Mouse (Mus musculus) heart, embryonic 12.5 days (tissue): ENCODE results near the gene Eapp. TPM values are rescaled to one million over a fixed set of nuclear protein-coding genes. Genes with fewer than 3 reads are reported as not detected.
A peak's percentile ranks its signal among the peaks of the same experiment; 100 is the strongest.
"Not testable (repeated sequence)": the region's sequence is repeated elsewhere in the genome, so short reads cannot be mapped to it uniquely, and the experiment has no call there.

Experiments used
- ATAC-seq: fragments of 200-750 bp; cut with Nextera tagmentation; 2 replicates; pipeline ENCODE4 v1.8.0; 2017; ENCODE audit warnings: moderate TSS enrichment, moderate library complexity; ENCODE audit not compliant: insufficient number of reproducible peaks, low FRiP score
- H3K27ac ChIP-seq: fragments of 300-500 bp; sonication (generic); 2 replicates; pipeline ENCODE4 v1.5.1; 2016; ENCODE audit warnings: mild to moderate bottlenecking, moderate library complexity; ENCODE audit not compliant: poor library complexity, severe bottlenecking
- H3K27me3 ChIP-seq: fragments of 300-500 bp; sonication (generic); replicated peaks from 2 replicates; pipeline ENCODE4 v1.6.1; 2016; ENCODE audit warnings: mild to moderate bottlenecking, moderate library complexity
- H3K36me3 ChIP-seq: fragments of 300-500 bp; sonication (generic); 2 replicates; pipeline ENCODE4 v1.6.1; 2016; ENCODE audit warnings: mild to moderate bottlenecking, moderate library complexity
- H3K4me1 ChIP-seq: fragments of 300-500 bp; sonication (generic); replicated peaks from 2 replicates; pipeline ENCODE4 v1.6.1; 2016; ENCODE audit warnings: mild to moderate bottlenecking
- H3K4me2 ChIP-seq: fragments of 300-500 bp; sonication (generic); 2 replicates; pipeline ENCODE4 v1.6.1; 2016; ENCODE audit warnings: mild to moderate bottlenecking, moderate library complexity
- H3K4me3 ChIP-seq: fragments of 300-500 bp; sonication (generic); 2 replicates; pipeline ENCODE4 v1.5.1; 2016; ENCODE audit warnings: mild to moderate bottlenecking
- H3K9ac ChIP-seq: fragments of 300-500 bp; sonication (generic); 2 replicates; pipeline ENCODE4 v1.6.1; 2016; ENCODE audit warnings: mild to moderate bottlenecking, moderate library complexity
- H3K9me3 ChIP-seq: fragments of 300-500 bp; sonication (generic); replicated peaks from 2 replicates; pipeline ENCODE4 v1.6.1; 2016; ENCODE audit warnings: mild to moderate bottlenecking, moderate library complexity
- WGBS: fragments of 180-500 bp; shearing (Covaris S2); methylation state at CpG from one replicate; pipeline ENCODE4 v1.1.7; 2016; 5-methylcytosine and 5-hydroxymethylcytosine counted together
- polyA plus RNA-seq: library from polyadenylated mRNA; unstranded; fragments of >200 nt; fragmentation: Nextera tagmentation; extraction: Ambion mirVana; gene quantifications from 2 replicates; pipeline ENCODE4 v1.2.1, GENCODE M21; 2016

Eapp gene
- polyA plus RNA-seq, 1 experiment from 2014 or later = 45.4 TPM

DNA sequence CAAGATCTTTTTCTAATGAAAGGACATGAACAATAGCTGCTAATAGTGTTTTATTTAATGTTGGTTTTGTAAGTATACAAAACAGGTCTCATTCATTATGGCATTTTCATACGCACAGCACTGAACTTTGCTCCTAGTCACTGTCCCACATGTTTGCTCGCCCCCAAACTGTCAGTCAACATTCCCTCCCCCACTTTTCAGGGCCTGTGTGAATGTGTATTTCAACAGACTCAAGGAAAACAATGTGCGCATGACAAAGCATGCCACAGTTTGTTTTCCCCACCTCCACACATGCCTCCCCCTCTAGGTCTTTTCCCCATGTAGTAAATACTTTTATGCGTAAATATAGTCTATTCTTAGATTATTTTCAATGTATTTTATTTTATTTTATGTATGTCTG lies 24.4 kb downstream of the Eapp start:
- WGBS = 86% methylated on average over 4 of the region's 4 CpGs
- Histone ChIP-seq H3K27me3 (no peaks in the 10 kb centered on the region), H3K4me3 (no peak overlapping the region), H3K9me3 (no peaks in the 10 kb centered on the region), H3K27ac (no peak overlapping the region), H3K36me3 (peaks cover 52% of the 10 kb centered on the region), H3K4me2 (no peak overlapping the region), H3K4me1 (0 out of 2 replicates have a peak, but pooled peaks cover 4% of the 10 kb centered on the region), H3K9ac (no peak overlapping the region)
- no peak for ATAC-seq

DNA sequence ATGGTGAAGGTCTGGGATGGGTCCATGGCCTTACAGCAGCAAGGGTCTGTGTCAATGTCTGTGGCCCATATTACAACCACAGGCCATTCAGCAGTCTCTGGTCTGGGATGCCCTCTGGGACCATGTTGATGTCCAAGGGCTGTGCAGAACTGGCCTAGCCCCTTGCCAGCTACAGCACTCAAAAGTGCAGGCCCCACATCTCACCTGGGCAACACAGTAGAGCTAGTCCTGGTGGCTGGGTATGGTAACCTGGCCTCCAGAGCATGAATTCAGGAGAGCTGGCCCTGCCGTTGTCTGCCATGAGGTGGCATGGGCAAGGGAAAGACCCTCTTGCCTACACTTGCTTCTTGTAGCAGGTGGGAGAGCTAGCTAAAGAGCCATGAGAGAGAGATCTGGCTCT lies 27.6 kb downstream of the Eapp start:
- Histone ChIP-seq H3K9ac (no peak overlapping the region), H3K4me1 (0 out of 2 replicates have a peak, but pooled peaks cover 4% of the 10 kb centered on the region), H3K4me2 (no peak overlapping the region), H3K27ac (no peak overlapping the region), H3K4me3 (no peak overlapping the region), H3K27me3 (no peaks in the 10 kb centered on the region), H3K9me3 (no peaks in the 10 kb centered on the region), H3K36me3 (peaks cover 31% of the 10 kb centered on the region)
- WGBS = 94% methylated on average over 1 of the region's 1 CpGs
- ATAC-seq = no peak

DNA sequence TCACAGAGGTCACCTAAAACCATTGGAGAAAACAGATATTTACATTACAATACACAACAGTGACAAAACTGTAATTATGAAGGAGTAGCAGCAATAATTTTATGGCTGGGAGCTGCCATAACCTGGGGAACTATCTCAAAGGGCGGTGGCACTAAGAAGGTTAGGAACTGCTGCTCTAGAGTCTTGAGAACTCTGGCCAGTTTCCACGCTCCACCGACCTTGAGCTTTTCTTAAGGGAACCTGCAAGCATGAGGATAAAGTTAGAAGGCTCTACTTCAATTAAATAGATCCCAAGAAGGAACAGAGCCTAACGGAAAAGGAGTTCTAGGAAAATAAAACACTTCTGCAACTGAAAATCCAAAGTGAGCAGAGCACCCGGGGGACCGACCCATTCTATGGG lies 30.2 kb downstream of the Eapp start:
- H3K27ac ChIP-seq = no peak overlapping the region
- 0 out of 2 replicates have a peak, but pooled peaks cover 4% of the 10 kb centered on the region for H3K4me1 ChIP-seq
- no peaks in the 10 kb centered on the region for H3K27me3 ChIP-seq
- H3K4me3 ChIP-seq = no peak overlapping the region
- no peak overlapping the region for H3K9ac ChIP-seq
- no peak overlapping the region for H3K4me2 ChIP-seq
- H3K9me3 ChIP-seq = no peaks in the 10 kb centered on the region
- peaks cover 11% of the 10 kb centered on the region for H3K36me3 ChIP-seq
- ATAC-seq = no peak
- WGBS = 69% methylated on average over 6 of the region's 6 CpGs

DNA sequence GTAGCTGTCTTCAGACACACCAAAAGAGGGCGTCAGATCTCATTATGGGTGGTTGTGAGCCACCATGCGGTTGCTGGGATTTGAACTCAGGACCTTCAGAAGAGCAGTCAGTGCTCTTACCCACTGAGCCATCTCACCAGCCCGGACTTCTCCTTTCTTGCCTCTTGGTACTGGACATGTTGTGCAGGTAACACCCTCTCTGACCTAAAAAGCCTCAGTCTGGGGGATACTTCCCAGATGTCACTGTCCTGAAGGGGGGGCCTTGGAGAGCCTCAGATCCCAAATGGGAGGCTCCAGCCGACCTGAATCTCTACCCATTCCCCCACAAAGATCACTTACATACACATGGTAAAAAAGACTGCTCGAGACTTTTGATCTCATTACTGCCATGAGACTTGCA lies 34.2 kb downstream of the Eapp start:
- not testable (repeated sequence) for H3K27me3 ChIP-seq, H3K4me2 ChIP-seq, ATAC-seq, H3K27ac ChIP-seq, H3K9me3 ChIP-seq, H3K9ac ChIP-seq, H3K4me1 ChIP-seq, H3K36me3 ChIP-seq, H3K4me3 ChIP-seq
- WGBS = 70% methylated on average over 5 of the region's 5 CpGs

DNA sequence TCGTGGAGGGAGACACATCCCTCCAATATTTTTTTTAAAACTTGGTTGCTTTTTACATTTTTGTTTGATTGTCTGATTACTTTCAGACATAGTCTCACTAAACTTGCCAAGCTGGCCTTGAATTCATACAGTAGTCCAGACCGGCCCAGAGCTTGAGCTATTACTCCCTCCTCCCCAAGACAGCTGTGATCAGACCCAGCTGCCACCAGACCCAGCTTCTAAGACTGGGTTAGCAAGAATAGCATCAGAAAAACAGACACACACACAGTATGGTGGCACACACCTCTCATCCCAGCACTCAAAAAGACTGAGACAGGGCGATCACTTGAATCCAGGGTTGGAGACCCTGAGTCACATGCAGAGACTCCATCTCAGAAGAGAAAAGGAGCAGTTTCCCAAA lies 35.8 kb downstream of the Eapp start:
- 84% methylated on average over 3 of the region's 3 CpGs for WGBS
- no peak overlapping the region for H3K4me2 ChIP-seq

DNA sequence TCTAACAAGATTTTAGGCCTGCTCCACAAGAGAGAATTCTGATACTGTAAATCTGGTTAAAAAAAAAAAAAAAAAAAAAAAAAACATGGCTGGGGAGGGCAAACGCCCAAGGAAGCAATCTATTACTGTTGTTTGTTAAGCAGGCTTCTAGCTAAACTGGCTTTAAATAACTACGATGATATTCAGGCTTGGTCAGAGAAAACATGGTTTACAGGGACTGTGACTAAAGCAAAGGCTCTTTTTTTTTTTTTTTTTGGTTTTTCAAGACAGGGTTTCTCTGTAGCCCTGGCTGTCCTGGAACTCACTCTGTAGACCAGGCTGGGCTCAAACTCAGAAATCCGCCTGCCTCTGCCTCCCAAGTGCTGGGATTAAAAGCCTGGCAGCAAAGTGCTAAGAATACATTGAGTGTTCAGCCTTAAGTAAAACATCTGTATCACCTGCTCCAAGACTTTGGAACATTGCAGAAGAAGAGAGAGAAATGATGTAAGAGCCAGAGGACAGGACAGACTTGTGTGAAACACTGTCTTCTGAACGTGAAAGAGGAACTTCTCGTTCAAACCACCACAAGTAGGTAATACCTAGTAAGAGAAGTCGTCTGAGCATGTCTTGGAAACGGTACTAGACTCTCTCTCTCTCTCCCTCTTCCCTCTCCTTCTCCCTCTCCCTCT lies 37.1 kb downstream of the Eapp start:
- no peak overlapping the region for H3K4me3 ChIP-seq
- H3K27me3 ChIP-seq = no peaks in the 10 kb centered on the region
- no peak for ATAC-seq
- H3K9ac ChIP-seq = no peak overlapping the region
- no peaks in the 10 kb centered on the region for H3K36me3 ChIP-seq
- peaks cover 14% of the 10 kb centered on the region for H3K4me1 ChIP-seq
- WGBS = 71% methylated on average over 7 of the region's 7 CpGs
- H3K4me2 ChIP-seq = no peak overlapping the region
- H3K9me3 ChIP-seq = no peaks in the 10 kb centered on the region
- H3K27ac ChIP-seq = no peak overlapping the region

More for the DNA sequence above, 35.8 kb downstream of the Eapp start:
- no peaks in the 10 kb centered on the region for H3K9me3 ChIP-seq
- no peak overlapping the region for H3K27ac ChIP-seq
- H3K4me1 ChIP-seq = peaks cover under 1% of the 10 kb centered on the region
- no peak overlapping the region for H3K9ac ChIP-seq
- H3K27me3 ChIP-seq = no peaks in the 10 kb centered on the region
- H3K36me3 ChIP-seq = no peaks in the 10 kb centered on the region
- no peak overlapping the region for H3K4me3 ChIP-seq
- ATAC-seq = no peak

DNA sequence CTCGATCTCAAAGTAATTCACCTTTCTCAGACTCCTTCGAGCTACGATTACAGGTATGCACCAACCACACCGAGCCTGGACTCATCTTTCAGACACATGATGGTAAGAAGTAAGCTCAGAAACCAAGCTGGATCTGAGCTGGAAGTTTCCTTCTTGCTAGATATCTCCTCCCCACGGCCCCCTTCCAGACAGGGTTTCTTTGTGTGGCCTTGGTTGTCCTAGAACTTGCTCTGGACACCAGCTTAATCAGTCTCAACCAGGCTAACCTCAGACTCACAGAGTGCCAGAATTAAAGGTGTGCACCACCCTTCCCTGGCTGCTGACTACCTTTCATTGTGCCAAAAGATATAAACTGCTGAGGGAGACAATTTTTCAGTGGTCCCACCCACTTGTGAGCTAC lies 37.7 kb downstream of the Eapp start:
- no peak overlapping the region for H3K27ac ChIP-seq
- H3K36me3 ChIP-seq = no peaks in the 10 kb centered on the region
- H3K4me1 ChIP-seq = peaks cover 17% of the 10 kb centered on the region
- no peaks in the 10 kb centered on the region for H3K27me3 ChIP-seq
- H3K9ac ChIP-seq = no peak overlapping the region
- no peak overlapping the region for H3K4me3 ChIP-seq
- ATAC-seq = no peak
- no peak overlapping the region for H3K4me2 ChIP-seq
- H3K9me3 ChIP-seq = no peaks in the 10 kb centered on the region
- WGBS = 89% methylated on average over 5 of the region's 5 CpGs

DNA sequence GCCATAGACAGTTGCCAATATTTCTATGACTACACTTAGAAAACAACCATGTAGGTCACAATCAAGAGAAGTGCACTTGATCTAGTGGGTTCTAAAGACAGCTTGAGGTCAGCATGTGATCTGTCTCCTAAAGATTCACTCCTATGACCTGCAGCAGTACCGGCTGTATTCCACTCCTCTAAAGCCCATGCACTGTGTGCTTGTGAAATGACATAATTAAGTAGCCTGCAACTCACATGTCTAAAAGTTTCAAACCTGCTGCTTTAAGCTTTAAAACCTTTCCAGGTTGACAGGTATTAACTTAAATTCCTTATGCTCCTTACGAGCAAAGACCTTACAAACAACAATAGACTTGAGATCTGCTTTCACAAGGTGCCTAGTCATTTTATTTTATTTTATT lies 38.5 kb downstream of the Eapp start:
- peak overlapping the region; percentile 78 for H3K4me2 ChIP-seq
- H3K9me3 ChIP-seq = no peaks in the 10 kb centered on the region
- peak overlapping the region; percentile 90 for H3K9ac ChIP-seq
- no peaks in the 10 kb centered on the region for H3K36me3 ChIP-seq
- H3K27ac ChIP-seq = no peak overlapping the region
- H3K27me3 ChIP-seq = no peaks in the 10 kb centered on the region
- no peak for ATAC-seq
- 52% methylated on average over 2 of the region's 2 CpGs for WGBS
- H3K4me3 ChIP-seq = peak overlapping the region; percentile 77
- H3K4me1 ChIP-seq = peaks cover 25% of the 10 kb centered on the region

DNA sequence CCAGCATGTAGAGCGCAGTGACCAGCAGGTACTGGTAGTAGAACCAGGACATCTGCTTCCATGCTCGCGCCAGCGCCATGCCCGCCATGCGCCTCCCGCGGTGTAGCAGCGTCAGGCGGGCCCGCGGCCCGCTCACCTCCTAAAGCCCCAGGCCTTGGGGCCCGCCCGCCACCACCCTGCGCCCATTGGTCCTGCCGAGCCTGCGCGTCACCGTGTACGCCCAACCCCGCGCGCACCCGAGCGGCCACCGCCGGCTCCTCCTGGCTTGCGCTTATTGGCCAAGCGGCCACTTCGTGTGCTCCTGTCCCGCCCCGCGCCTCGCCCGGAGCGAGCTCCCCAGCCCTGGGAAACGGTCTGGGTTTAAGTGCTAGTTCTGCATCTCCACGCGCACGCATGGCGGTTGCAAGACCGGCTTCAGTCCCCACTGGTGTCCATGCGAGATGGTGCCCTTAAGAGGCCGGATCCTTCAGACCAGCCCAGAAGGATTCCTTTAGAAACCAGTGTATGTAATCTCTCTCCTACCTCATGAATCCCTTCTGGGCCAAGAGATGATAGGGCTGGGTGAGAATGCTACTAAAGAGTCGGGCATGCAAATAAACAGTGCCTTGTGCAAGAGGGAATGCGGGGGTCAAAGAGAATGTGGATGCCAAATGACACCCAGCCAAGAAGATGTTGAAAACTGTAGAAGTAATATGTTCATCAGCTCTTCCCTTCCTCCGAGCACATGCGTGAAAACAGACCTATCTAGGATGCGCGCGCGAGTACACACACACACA lies 39.1 kb downstream of the Eapp start, which contains the start of gene Sptssa:
TSS of gene Sptssa (minus strand) at position 178 of the 776 bp plus-strand sequence.
- WGBS = 8% methylated on average over 52 of the region's 53 CpGs
- Histone ChIP-seq H3K27me3 (no peaks in the 10 kb centered on the region), H3K4me3 (peak within 1 kb of the TSS; percentile 77), H3K4me1 (peaks cover 30% of the 10 kb centered on the region), H3K9me3 (no peaks in the 10 kb centered on the region), H3K4me2 (peak within 1 kb of the TSS; percentile 78), H3K9ac (peak within 1 kb of the TSS; percentile 90), H3K36me3 (no peaks in the 10 kb centered on the region), H3K27ac (peak within 1 kb of the TSS; percentile 88)
- ATAC-seq = peak; percentile 99

DNA sequence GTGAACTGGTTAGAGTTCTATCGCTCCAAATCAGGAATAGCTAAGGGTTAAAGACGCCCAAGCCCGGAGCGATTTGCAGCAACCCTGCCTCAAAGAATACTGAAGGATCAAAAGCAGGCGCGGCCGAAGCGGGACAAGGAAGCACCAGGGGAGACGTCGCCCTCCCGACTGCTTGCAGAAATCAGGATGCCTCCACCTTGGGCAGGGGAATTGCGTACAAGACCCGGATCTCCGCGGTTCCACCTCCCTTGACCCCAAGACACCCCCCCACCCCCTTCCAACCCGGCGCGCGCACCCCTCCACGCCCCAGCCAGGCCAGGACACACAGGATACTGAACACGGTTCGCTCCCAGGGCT lies 39.7 kb downstream of the Eapp start:
- H3K9ac ChIP-seq = peak overlapping the region; percentile 90
- H3K4me2 ChIP-seq = peak overlapping the region; percentile 78
- H3K27me3 ChIP-seq = no peaks in the 10 kb centered on the region
- under 1% methylated on average over 22 of the region's 22 CpGs for WGBS
- peak overlapping the region; percentile 88 for H3K27ac ChIP-seq
- no peaks in the 10 kb centered on the region for H3K9me3 ChIP-seq
- H3K36me3 ChIP-seq = no peaks in the 10 kb centered on the region
- peaks cover 30% of the 10 kb centered on the region for H3K4me1 ChIP-seq
- peak; percentile 43 for ATAC-seq
- peak overlapping the region; percentile 77 for H3K4me3 ChIP-seq

DNA sequence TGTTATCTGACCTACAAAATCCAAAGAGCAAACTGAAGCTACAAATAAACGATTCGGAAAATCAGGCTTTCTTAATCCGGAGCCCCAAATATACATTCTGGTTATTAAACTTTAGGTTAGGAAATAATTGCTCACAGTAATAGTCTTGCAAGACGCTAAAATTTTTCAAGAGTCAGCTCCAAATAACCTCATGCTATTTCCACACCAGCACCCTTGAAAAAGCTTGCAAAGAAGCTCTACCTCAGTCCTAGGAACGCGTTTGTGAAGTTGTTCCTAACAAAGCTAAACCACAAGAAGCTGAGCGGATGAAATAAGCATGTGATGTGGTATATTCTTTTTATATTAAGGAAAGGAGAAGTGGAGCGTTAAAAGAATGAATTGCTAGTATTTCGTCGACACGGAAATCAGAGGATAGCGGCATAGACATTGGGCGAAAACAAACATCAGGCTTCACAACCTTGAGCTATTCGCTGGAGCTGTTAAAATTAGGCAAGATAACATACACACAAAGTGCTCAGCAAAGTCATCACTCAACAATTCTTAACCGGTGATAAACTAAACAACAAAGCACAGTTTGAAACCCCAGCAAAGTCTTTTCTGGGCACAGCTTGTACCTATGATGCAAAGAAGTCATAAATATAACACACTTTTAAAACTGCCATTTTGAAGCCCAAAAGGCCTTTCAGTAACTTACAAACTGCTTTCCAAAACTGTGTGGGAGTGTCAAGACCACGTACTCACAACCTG lies 40.2 kb downstream of the Eapp start:
- H3K4me1 ChIP-seq = peaks cover 30% of the 10 kb centered on the region
- peak overlapping the region; percentile 88 for H3K27ac ChIP-seq
- peaks cover 3% of the 10 kb centered on the region for H3K36me3 ChIP-seq
- H3K4me2 ChIP-seq = peak overlapping the region; percentile 78
- H3K9me3 ChIP-seq = no peaks in the 10 kb centered on the region
- WGBS = 22% methylated on average over 16 of the region's 16 CpGs
- ATAC-seq = no peak
- H3K9ac ChIP-seq = peak overlapping the region; percentile 90
- no peaks in the 10 kb centered on the region for H3K27me3 ChIP-seq
- H3K4me3 ChIP-seq = peak overlapping the region; percentile 77
